Mouse (Mus musculus) heart, postnatal 36 days (tissue): ENCODE results near the gene Cped1. TPM values are rescaled to one million over a fixed set of nuclear protein-coding genes. Genes with fewer than 3 reads are reported as not detected.
A peak's percentile ranks its signal among the peaks of the same experiment; 100 is the strongest.

ENCODE experiments used
- DNase-seq, 2 experiments: peaks; one replicate each; pipeline ENCODE4 v3.0.0; 2021 to 2022
- intact Hi-C: fragments of 180-260 bp; cut with DNase I; formaldehyde crosslinking; loops from one replicate; pipeline ENCODE4 v1.15.1; 2025
- total RNA-seq, 2 experiments: library from RNA; stranded (reverse); gene quantifications; 2 replicates each; pipeline ENCODE4 v1.2.3; 2021

The Cped1 gene
- total RNA-seq, 2 experiments from 2014 or later: 22.1 to 22.2 TPM

DNA sequence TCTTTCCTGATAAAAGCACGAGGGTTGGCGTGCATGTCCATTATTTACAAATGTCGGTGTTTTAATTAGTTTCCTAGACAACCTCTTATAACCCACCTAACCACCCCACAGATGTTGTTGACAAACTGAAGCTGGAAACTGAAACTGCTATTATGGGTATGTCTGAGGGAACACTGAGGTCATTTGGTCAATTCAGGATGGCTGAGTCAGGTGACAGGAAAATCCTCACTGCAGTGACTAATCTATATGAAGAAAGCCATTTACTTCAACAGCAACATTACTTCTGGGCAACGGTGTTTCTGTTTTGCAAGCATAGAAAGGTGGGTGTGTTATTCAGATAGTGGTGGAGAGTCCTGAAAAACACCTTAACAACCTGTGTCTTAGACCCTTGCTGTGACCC lies 12.4 kb downstream of the Cped1 start:
- no peak for DNase-seq
- intact Hi-C loops: no loop called here

DNA sequence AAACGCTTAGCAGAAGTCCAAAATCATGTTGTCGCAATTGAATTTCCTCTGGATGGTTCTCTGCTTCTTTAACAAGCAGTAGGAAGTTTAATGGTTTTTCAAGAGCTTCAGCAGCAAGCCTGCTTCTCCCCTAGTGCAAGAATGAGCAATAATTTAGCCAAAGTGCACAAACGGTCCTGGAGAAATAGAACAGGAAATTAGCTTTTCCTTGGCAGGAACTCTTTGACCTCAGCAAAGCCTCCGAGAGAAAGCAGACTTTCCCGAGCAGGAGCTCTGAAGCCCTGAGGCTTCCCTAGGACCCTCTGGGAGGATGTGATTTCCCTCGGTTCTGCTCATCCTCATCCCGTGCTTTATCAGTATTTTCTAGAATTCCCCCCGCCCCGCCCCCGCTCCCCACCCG lies 13.3 kb downstream of the Cped1 start:
- peak in 1 of 2 experiments; percentile 39 for DNase-seq
- intact Hi-C loops: no loop called here

DNA sequence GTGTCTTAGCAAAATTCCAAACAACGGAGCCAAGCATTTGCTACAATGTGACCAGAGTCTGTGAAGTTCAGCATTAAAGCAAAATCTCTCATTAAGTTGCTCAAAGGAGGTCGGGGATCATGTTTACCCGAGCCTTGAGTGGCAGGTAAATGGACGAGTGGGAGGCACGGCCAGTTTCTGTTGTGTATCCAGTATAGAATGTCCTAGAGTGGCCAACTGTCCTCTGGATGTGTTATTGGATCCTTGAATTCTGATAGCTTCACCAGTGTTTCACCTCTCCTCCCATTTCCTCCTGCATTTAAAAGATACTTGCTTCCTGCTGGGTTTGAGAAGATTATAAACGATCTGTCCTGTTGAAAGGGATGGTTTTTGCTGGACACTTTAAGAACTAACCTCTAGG lies 14.4 kb downstream of the Cped1 start:
- intact Hi-C loops: loop anchor here (2.0 kb wide), 2 partner anchors 13 to 45 kb away; no protein-coding TSS in a partner anchor

DNA sequence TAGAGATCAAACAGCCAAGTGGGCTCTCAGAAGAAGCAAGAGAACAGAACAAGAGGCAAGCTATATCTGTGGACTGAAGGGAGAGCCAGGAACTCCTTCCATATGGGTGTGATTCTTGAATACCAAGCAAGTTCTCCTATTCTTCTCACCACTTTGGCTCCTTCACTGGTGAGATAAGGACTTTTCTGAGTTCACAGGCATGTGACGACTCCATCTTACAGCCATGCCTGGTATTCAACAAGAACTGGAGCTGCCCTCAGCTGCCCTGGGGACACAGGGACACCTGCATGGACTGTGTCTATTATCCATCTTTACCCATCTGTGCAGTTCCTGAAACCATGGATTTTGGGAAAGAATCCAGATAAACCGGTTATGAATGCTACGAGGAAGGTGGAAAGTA lies 15.2 kb downstream of the Cped1 start:
- DNase-seq: no peak
- intact Hi-C loops: loop anchor here (2.0 kb wide), 2 partner anchors 14 to 44 kb away; no protein-coding TSS in a partner anchor

More for the DNA sequence above, 14.4 kb downstream of the Cped1 start:
- no peak for DNase-seq

- intact Hi-C loops: loop anchor here (2.0 kb wide), 2 partner anchors 15 to 43 kb away; no protein-coding TSS in a partner anchor
- DNase-seq: peak; percentile 74 to 77
Observed at GRCm38 (mm10) chr6:22001284-22001916, 15.7 kb downstream of the Cped1 start.

- intact Hi-C loops: no loop called here
- DNase-seq: peak in 1 of 2 experiments; percentile 49
Observed at GRCm38 (mm10) chr6:22002521-22003199, 16.9 kb downstream of the Cped1 start.

DNA sequence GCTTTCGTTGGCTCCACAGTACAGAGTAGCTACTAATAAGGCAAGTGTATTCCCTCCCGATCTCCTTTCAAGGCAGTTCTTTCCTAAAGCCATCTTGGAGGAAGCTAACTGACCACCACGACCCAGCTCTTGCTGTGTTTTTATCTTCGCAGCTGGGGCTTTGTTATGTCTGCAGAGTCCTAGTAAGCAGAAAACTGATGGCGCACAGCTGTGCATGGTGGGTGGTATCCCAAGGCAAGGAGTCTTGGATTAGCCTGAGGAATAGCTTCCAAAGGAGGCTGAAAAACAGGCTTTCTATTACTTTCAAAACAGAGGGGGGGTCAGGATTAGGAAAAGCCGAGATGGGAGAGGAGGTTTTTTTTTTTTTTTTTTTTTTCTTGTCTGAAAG lies 17.5 kb downstream of the Cped1 start:
- DNase-seq: peak in 1 of 2 experiments; percentile 56
- intact Hi-C loops: no loop called here

DNA sequence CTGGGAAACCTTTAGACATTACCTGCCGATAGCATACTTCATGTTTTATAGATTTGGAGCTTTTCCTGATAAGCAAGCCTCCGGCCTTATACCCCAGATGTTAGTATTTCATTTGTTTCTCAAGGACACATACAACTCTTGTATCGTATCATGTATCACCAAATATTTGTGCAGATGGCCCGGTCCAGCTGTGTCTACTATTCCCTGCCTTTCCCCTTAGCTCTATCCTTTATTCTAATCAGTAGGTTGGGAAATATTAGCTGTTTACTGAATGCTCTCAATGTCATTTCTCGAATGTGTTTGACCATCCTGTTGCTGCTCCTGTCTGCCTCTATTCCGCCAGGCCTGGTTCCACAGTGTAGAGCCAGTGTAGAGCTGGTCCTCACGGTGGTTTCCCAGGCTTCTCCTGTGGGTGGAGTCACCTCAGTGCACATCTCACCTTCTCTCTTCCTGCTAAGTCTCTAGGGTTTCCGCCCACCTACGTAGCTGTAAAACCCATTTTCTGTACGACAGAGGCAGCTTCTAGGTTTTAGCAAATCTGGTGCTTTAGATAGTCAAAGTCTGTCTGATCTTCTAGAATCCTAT lies 18.3 kb downstream of the Cped1 start:
- intact Hi-C loops: no loop called here

GRCm38 (mm10) chr6:22008346-22008745 lies 22.6 kb downstream of the Cped1 start:
- intact Hi-C loops: no loop called here
- no peak for DNase-seq

More for the DNA sequence above, 18.3 kb downstream of the Cped1 start:
- no peak for DNase-seq

DNA sequence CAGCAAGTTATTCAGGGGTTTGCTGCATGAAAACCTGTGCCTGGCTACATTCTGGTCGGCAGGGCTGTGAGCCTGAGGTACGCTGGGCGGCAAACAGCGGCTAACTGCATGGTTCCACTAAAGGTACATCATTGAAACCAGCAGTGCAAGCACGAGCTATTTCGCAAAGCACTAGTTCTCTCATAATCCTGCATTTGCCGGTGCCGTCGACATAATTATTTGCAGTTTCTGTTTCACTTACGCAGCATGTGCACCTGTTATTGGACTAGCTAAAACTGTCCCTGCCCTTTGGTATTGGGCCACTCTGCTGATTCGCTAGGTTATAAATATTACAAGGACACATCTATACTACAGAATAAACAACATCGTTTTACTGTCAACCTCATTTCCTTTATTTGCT lies 24.5 kb downstream of the Cped1 start:
- no peak for DNase-seq
- intact Hi-C loops: no loop called here

DNA sequence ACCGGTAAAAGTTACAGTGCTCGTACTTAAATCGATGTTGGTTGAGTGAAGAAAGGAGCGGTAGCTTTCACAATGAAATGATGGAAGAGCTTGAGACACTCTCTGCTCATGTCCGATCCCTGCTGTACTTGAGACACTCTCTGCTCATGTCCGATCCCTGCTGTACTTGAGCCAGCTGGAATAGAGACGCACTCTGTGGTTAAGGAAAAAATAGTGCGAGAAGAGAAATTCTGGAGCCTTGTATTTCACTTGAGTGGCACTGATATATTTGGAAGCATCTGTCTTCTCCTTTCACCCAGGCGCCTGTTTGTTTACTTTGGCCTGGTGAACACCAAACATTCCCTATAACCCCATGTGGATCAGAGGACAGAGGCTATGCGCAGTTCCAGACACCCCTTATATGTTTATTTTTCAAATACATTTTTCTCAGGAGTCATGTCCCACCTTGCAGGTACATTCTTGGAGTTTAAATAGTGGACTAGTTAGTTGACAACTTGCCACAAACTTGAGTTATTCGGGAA lies 25.1 kb downstream of the Cped1 start:
- no peak for DNase-seq

DNA sequence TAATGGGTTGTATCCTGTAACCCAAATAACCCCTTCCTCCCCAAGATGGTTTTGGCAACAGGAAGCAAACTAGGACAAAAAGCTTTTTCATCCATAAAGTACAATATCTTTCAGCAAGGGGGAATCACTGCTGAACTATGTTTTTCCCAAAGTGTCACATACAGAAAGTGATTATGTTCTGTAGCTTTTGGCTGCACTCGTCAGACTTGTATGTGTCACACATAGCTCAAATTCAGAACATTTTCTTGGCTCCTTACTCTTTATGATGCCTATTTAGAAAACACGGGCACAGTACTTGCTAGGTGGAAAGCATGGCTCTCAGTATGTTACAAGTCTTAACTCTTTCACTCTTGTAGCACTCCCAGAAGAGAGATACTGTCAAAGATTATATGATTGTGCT lies 25.8 kb downstream of the Cped1 start:
- DNase-seq: no peak
- intact Hi-C loops: no loop called here

More for the DNA sequence above, 25.1 kb downstream of the Cped1 start:
- intact Hi-C loops: no loop called here

- DNase-seq: no peak
- intact Hi-C loops: no loop called here
Observed at GRCm38 (mm10) chr6:22012099-22012498, 26.4 kb downstream of the Cped1 start.

DNA sequence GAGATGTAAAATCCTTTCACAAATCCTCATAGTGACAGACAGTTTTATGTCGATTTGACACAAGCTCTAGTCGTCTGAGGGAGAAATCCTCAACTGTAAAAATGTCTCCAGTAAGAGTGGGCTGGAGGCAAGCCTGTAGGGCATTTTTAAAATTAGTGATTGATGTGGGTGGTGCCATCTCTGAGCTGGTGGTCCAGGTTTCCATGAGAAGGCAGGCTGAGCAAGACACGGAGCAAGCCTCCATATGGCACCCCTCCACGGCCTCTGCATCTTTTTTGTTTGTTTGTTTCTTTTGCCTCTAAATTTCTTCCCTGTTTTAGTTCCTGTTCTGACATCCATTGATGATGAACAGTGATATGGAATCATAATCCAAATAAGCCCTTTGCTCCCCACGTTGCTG lies 26.8 kb downstream of the Cped1 start:
- intact Hi-C loops: no loop called here
- DNase-seq: no peak

DNA sequence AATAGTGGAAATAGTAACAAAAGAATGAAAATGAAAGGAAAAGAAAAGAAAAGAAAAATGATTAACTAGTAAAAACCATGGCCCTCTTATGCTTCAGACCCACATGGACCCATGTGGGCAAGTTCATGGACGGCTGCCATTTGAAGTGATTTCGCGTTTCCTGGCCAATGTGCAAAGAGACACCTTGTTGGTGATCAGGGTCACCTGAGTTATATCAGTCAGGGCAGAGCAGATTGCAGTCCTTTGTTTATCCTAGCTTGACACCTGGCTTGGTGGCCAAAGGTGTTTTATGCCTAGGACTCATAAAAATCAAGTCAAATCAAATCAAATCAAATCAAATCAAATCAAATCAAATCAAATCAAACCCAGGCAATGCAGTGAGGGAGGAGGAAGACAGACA lies 27.7 kb downstream of the Cped1 start:
- intact Hi-C loops: no loop called here

DNA sequence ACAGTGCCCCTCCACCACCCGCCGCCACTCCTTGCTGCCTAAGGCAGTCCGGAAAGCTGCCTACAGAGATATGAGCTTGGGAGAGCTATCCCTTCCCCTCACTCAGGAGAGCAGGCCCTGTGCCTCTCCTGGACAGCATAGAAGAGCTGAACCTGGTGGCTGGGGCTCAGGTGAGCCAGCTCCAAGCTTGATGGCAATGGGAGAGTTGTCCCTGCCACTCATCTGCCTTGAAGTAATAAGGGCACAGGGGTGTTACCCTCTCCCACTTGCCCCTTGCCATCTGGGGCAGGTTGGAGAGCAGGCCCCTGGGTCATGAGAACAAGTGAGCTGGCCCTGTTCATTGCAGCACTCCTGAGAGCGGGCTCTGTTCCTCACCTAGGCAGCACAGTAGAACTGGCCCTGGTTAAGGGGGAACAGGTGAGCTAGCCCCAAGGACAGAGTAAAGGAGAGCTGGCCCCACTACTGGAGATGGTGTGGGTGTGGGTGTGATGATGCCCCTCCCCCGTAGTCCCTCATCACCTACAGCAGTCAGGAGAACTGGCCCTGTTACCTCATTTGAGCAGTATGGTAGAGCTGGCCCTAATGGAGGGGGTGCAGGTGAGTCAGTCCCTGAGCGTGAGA lies 28.7 kb downstream of the Cped1 start:
- intact Hi-C loops: no loop called here
- DNase-seq: no peak

More for the DNA sequence above, 27.7 kb downstream of the Cped1 start:
- no peak for DNase-seq

GRCm38 (mm10) chr6:22017631-22018030 lies 31.9 kb downstream of the Cped1 start:
- intact Hi-C loops: loop anchor here (2.0 kb wide), 2 partner anchors 31 to 67 kb away; no protein-coding TSS in a partner anchor
- no peak for DNase-seq

- intact Hi-C loops: no loop called here
- DNase-seq: no peak
Observed at GRCm38 (mm10) chr6:22018768-22019445, 33.2 kb downstream of the Cped1 start.

GRCm38 (mm10) chr6:22019637-22020036 lies 33.9 kb downstream of the Cped1 start:
- peak; percentile 45 to 53 for DNase-seq
- intact Hi-C loops: no loop called here

GRCm38 (mm10) chr6:22020696-22021095 lies 35.0 kb downstream of the Cped1 start:
- intact Hi-C loops: no loop called here
- no peak for DNase-seq
